Mouse (Mus musculus) left cerebral cortex, adult 2 months (tissue): ENCODE data around the gene Acsl5. TPM values are rescaled to one million over a fixed set of nuclear protein-coding genes. Genes with fewer than 3 reads are reported as not detected.

ENCODE experiments used
- DNase-seq, 2 experiments: peaks; one replicate each; pipeline ENCODE4 v3.0.0; 2021 to 2022; ENCODE audit warnings: low spot score in 2 of 2, mixed read lengths in 1 of 2; ENCODE audit errors: extremely low spot score in 1 of 2
- H3K27ac ChIP-seq: fragments of 200-600 bp; 2 replicates; pipeline ENCODE4 v1.8.1; 2022
- H3K4me3 ChIP-seq: fragments of 200-600 bp; 2 replicates; pipeline ENCODE4 v1.8.1; 2022
- CTCF ChIP-seq: fragments of 200-600 bp; IDR thresholded peaks from 2 replicates; pipeline ENCODE4 v1.8.1; 2022; ENCODE audit warnings: antibody characterized with exemption, mild to moderate bottlenecking, moderate library complexity
- intact Hi-C: fragments of 180-260 bp; cut with DNase I; formaldehyde crosslinking; loops from one replicate; pipeline ENCODE4 v1.15.1; 2025
- total RNA-seq, 2 experiments: library from RNA; stranded (reverse); gene quantifications; 2 replicates each; pipeline ENCODE4 v1.2.3; 2021

The Acsl5 gene
- total RNA-seq, 2 experiments from 2014 or later = 52.0 to 57.0 TPM

DNA sequence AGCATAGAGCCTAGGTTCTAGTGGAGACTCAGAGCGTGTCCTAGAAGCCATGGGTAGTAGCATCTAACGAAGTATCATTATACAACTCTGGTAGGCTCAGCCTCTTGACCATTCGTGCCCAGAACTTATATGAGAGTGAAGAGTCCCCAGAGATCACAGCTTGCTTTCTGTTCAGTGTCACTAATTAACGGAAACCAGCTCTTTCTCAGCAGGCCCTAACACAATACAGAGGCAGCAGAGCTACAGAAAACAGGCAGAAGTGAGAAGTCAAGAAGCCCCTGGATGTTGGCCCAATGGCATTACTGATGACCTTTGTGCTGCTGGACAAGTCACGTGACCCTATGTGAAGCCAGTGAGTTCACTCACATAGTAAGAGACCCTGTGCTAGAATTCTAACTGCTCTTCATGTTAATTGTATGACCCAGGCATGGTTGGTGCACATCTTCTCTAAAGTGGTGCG, 10.5 kb upstream of the Acsl5 start, which contains the start of gene Gucy2g:
TSS of gene Gucy2g (minus strand) at position 51 of the 460 bp plus-strand sequence.
- no peak for DNase-seq
- no peak within 1 kb of the TSS for H3K4me3 ChIP-seq
- intact Hi-C loops = no loop called here
- TF ChIP-seq CTCF = no peak
- H3K27ac ChIP-seq = no peak within 1 kb of the TSS

DNA sequence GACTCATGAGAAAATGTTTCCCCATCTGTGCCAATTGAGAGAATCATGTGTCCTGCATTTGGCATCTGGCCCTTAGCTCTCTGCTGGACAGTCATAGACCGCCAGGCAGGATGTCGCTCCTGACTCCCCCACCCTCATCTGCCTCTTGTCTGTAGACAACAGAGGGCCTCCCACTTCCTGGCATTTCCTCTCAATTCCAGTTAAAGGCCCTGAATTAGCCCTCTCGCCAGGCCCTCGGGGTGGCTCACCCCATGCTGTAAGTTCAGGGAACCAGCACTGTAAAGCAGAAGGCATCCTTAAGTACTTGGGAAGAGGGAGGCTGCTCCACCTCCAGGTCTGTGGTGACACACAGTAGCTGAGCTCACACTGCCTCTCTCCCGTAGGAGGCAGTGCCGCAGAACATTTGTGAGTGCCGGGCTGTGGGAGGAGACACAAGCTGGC, 6.9 kb upstream of the Acsl5 start:
- Histone ChIP-seq H3K4me3 (no peak overlapping the region), H3K27ac (peak overlapping the region; percentile 76)
- TF ChIP-seq CTCF = peak; percentile 29
- DNase-seq = peak; percentile 43 to 61
- intact Hi-C loops = no loop called here

DNA sequence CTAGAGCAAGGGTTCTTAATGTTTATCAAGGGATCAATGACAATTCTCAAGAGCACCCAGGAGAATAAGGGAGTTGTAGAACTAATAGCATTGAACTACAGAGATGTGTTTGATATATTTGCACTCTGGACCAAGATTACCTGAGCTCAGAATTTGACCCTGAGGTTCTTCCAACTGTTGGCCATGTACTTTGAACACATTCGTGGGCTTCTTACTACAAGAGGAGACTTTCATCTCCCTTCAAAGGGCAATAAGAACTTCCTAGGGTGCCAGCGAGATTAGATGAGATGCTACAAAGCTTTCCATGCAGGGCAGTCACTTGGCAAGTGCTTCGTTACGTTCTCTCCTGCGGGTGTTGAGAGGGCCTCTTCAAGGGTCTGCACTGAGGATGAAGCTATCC, 4.2 kb upstream of the Acsl5 start:
- H3K4me3 ChIP-seq = no peak overlapping the region
- TF ChIP-seq CTCF = no peak
- H3K27ac ChIP-seq = no peak overlapping the region
- DNase-seq = no peak
- intact Hi-C loops = no loop called here

DNA sequence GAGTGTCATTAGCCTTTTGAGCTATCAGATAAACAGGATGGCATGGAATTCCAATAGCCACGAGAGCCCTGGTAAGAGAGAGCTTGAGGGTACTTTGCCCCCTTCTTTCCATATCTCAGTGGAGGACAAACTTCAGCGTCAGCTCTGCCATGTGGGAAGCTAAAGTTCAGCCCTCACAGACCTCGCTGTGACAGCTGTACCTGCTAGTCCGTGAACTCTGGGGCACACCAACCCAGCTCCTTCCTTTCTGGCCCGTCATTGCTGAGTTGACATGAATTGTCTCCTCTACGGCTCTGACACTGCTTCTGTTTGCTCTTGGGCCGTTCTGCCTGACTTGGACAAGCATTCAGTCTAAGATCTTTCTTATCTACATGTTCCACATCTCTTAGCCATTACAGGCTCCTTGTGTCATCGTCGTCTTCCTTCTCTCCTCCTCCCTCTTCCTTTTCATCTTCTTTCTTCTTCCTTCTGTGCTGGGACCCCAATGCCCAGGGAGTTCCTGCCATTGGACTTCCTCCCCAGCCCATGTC, 3.7 kb upstream of the Acsl5 start:
- TF ChIP-seq CTCF = no peak
- intact Hi-C loops = no loop called here
- no peak overlapping the region for H3K4me3 ChIP-seq
- no peak overlapping the region for H3K27ac ChIP-seq
- no peak for DNase-seq

DNA sequence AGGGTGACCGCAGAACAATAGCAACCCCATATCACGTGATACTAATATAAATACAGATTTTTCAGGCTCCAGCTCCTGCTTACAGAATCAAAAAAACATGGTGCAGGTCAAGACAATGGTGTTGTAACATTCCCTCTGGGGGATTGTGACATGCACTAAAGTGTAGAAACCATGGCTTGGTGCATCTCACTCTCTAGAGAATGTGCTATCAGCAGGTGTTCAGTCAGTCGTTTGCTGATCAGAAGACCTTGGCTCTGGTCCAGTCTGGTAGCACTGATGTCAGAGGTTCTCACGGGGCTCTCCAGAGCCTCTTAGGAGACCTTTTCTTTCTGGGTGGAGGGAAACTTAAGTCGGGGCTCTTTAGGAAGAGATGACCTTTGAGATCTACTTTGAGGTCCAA, 1.3 kb upstream of the Acsl5 start:
- no peak for DNase-seq

DNA sequence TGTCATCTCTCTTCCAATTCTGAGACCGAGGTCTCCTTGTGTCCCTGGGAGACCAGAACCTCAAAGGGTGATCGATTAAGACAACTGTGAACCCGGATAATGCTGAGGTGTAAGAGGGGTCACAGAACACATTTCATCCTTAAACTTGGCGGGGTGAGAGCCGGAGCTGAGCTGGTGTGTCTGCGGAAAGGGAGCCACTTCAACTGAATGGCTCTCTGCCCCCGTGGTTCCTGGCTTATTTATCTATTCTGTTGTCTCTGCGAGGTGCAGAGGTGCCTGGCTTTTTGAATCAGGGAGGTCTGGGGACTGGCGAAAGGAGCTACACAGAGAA, 1.5 kb downstream of the Acsl5 start:
- H3K4me3 ChIP-seq = peak overlapping the region; percentile 61
- TF ChIP-seq CTCF = no peak
- DNase-seq = no peak
- peak overlapping the region; percentile 94 for H3K27ac ChIP-seq
- intact Hi-C loops = no loop called here

More for the DNA sequence above, 1.3 kb upstream of the Acsl5 start:
- TF ChIP-seq CTCF = no peak
- Histone ChIP-seq H3K4me3 (no peak overlapping the region), H3K27ac (no peak overlapping the region)
- intact Hi-C loops = no loop called here

DNA sequence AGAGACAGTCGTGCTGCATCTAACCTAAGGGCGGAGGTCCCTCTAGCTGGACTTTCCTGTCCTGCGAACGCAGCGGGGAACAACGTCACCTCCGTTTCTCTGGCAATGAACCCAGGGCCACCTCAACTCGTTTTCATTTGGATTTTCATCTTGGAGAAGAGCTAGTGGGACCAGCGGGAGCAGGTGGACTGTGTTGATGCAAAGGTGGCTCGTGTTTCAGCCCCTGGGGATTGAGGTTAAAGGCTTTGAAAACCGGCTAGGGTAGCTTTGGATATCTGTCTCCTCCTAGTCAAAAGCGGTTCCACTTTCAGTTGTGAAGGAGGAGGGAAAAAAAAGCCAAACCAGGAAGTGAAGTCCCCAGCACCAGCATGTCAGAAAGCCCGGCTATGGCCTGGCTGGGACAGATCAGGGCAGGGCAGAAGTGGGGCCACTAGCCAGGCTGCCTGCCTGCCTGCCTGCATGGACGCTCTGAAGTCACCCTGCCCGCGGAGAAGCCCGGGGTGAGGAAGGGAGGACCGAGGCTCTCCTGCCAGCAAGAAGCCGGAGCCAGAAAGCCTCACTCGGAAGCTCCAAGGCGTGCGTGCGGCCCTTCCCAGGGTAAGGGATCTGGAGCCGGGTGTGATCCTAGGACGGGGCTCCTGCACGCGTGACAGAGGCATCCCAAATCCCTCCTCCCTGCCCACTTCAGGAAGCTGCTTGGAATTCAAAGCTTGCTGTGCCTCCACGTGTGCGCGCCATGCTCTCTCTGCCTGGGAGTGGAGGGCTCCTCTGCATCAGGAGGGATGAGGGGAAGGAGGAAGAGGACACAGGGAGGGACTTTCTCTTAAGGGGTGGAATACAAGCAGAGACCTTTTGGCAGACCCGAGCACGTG, 2.1 kb downstream of the Acsl5 start:
- peak; percentile 49 to 52 for DNase-seq
- intact Hi-C loops = loop anchor here (1.0 kb wide), 1 partner anchor 35 kb away; no protein-coding TSS in a partner anchor
- no peak for TF ChIP-seq CTCF
- H3K4me3 ChIP-seq = peak overlapping the region; percentile 61
- H3K27ac ChIP-seq = peak overlapping the region; percentile 94

DNA sequence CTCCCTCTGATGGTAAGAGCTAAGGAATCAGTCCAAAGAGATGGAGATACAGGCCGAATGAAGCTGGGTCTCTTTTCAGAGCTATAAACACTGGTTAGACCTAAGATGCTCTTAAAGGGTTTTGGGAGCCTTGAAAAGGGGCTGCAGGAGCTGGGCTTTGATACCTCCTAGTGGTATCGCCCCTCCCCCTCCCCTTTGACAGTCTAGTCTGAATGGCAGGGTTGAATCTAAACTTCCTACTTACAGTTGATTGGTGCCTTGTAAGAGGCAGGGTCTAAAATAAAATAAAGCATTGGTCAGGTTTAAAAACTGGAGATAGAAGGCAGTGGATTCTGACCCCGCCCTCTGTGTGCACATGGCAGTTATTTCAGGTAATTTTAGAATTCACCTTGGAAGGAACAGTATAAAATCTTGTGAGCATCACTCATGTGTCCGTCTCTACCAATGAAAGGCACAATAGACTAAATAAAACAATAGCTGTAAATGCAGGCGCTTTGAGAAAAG, 2.8 kb downstream of the Acsl5 start:
- peak overlapping the region; percentile 61 for H3K4me3 ChIP-seq
- no peak for TF ChIP-seq CTCF
- peak overlapping the region; percentile 94; the same call in 1 of the 2 replicates for H3K27ac ChIP-seq
- intact Hi-C loops = loop anchor here (1.0 kb wide), 1 partner anchor 35 kb away; no protein-coding TSS in a partner anchor
- DNase-seq = no peak

DNA sequence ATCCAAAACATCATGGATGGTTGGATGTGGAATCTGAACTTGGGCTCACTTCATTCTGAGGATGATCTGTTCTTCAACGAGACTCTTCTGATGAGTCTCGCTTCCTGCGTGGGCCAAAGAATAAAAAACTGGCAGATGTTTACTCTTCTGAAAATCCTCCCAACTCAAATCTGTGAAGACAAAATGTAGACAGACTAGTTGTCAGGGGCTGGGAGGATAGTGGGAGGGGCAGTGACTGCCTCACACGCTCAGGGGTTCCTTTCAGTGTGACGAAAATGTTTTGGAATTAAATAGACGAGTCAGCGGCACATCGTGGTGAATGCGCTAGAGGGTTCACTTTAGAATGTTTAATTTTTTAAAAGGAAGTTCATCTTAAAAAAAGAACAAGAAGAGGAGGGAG, 4.4 kb downstream of the Acsl5 start:
- intact Hi-C loops = no loop called here
- Histone ChIP-seq H3K27ac (no peak overlapping the region), H3K4me3 (no peak overlapping the region; the same call in 1 of the 2 replicates)
- DNase-seq = peak; percentile 31 to 33
- no peak; the same call in 1 of the 2 replicates for TF ChIP-seq CTCF

DNA sequence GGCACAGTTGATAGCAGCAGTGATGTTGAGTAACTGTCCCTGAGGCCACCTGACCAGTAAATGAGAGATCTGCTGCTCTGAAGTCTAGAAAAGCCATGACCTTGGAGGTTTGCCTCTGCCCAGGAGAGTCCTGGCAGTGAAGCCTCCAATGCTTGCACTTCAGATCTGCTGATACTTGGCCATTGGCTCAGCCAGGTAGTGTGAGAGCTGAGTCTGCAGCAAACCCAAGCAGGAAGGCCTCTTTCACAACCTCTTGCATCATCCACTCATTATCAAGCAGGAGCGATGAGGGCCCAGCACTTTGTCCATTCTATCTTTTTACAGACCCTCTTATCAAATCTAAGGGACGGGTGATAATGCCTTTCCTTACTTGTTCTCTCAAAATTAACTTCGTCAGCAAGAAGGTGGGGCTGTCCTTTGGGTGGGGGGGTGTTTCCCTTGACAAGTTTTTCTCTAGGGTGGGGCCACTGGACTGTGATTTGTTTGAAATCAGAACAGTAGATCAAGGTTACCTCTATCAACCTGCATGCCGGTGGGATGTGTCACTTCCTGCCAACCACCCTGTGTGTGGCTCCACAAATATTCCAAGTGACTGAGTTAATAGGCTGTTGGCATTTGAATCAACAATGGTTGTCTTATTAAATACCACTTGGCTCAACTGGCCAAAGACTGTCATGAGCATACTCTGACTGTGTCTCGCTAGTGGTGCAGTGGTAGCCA, 6.1 kb downstream of the Acsl5 start:
- no peak overlapping the region for H3K27ac ChIP-seq
- no peak for DNase-seq
- intact Hi-C loops = no loop called here
- TF ChIP-seq CTCF = no peak
- H3K4me3 ChIP-seq = no peak overlapping the region

DNA sequence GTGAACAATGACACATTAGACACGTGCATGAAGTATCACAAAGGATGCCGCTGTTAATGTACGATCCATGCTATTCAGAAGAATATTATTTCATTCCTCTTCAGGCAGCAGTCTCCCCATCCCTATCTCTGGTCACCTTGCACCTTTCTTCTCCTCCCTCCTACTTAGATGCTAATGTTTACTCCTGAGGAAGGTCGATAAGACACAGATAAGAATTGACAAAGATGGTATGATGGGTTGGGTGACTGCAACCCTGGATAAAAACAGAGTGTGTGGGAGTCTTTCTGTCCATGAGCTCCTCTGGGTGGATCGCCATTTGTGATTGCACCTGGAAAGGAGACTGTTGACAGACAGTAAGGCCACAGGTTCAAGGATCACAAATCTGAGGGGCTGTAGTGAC, 6.8 kb downstream of the Acsl5 start:
- intact Hi-C loops = no loop called here
- Histone ChIP-seq H3K27ac (no peak overlapping the region), H3K4me3 (no peak overlapping the region)
- no peak for TF ChIP-seq CTCF
- no peak for DNase-seq
